Mouse (Mus musculus): ENCODE measurements around the gene Tenm4. TPM values are rescaled to one million over a fixed set of nuclear protein-coding genes. Genes with fewer than 3 reads are reported as not detected.

Tenm4 gene
- polyA plus RNA-seq, 1 experiment: 1.0 TPM

- WGBS: 49% methylated on average over 11 of the region's 11 CpGs
- no peak for DNase-seq (ENCODE audit: low read depth, low spot score)
Measured at GRCm38 (mm10) chr7:96502321-96502973, 331.4 kb downstream of the Tenm4 start.

GRCm38 (mm10) chr7:96505538-96505937 is 334.5 kb downstream of the Tenm4 start:
- WGBS: 74% methylated on average over 6 of the region's 6 CpGs
- no peak for DNase-seq (ENCODE audit: low read depth, low spot score)

GRCm38 (mm10) chr7:96507046-96507445 is 336.0 kb downstream of the Tenm4 start:
- no peak for DNase-seq (ENCODE audit: low read depth, low spot score)
- 79% methylated on average over 8 of the region's 8 CpGs for WGBS

GRCm38 (mm10) chr7:96510396-96510795 is 339.4 kb downstream of the Tenm4 start:
- no peak for DNase-seq (ENCODE audit: low read depth, low spot score)
- 64% methylated on average over 5 of the region's 5 CpGs for WGBS

- 62% methylated on average over 7 of the region's 7 CpGs for WGBS
- no peak for DNase-seq (ENCODE audit: low read depth, low spot score)
Measured at GRCm38 (mm10) chr7:96511018-96511609, 340.1 kb downstream of the Tenm4 start.

- WGBS: 84% methylated on average over 14 of the region's 14 CpGs
- no peak for DNase-seq (ENCODE audit: low read depth, low spot score)
Measured at GRCm38 (mm10) chr7:96511953-96512511, 341.0 kb downstream of the Tenm4 start.

- 1% methylated on average over 2 of the region's 2 CpGs for whole genome bisulfite sequencing
- peak; percentile 7 for DNase-seq (ENCODE audit: low read depth, low spot score)
Measured at GRCm38 (mm10) chr7:96519216-96519615, 348.2 kb downstream of the Tenm4 start.

- 34% methylated on average over 7 of the region's 7 CpGs for WGBS
- no peak for DNase-seq (ENCODE audit: low read depth, low spot score)
Measured at GRCm38 (mm10) chr7:96521956-96522355, 350.9 kb downstream of the Tenm4 start.

- no peak for DNase-seq (ENCODE audit: low read depth, low spot score)
- 39% methylated on average over 2 of the region's 2 CpGs for WGBS
Measured at GRCm38 (mm10) chr7:96523673-96524072, 352.6 kb downstream of the Tenm4 start.

- WGBS: 30% methylated on average over 8 of the region's 8 CpGs
- no peak for DNase-seq (ENCODE audit: low read depth, low spot score)
Measured at GRCm38 (mm10) chr7:96524486-96525205, 353.6 kb downstream of the Tenm4 start.

GRCm38 (mm10) chr7:96525344-96525743 is 354.3 kb downstream of the Tenm4 start:
- WGBS: 67% methylated on average over 1 of the region's 1 CpGs
- DNase-seq (ENCODE audit: low read depth, low spot score): no peak

- 68% methylated on average over 10 of the region's 10 CpGs for WGBS
- no peak for DNase-seq (ENCODE audit: low read depth, low spot score)
Measured at GRCm38 (mm10) chr7:96530571-96531426, 359.8 kb downstream of the Tenm4 start.

GRCm38 (mm10) chr7:96531954-96532737 is 361.1 kb downstream of the Tenm4 start:
- DNase-seq (ENCODE audit: low read depth, low spot score): no peak
- 64% methylated on average over 5 of the region's 5 CpGs for whole genome bisulfite sequencing

GRCm38 (mm10) chr7:96532804-96533400 is 361.9 kb downstream of the Tenm4 start:
- DNase-seq (ENCODE audit: low read depth, low spot score): no peak
- WGBS: 79% methylated on average over 5 of the region's 5 CpGs

GRCm38 (mm10) chr7:96536313-96536880 is 365.4 kb downstream of the Tenm4 start:
- WGBS: 76% methylated on average over 9 of the region's 9 CpGs
- DNase-seq (ENCODE audit: low read depth, low spot score): no peak

GRCm38 (mm10) chr7:96539248-96540034 is 368.4 kb downstream of the Tenm4 start:
- DNase-seq (ENCODE audit: low read depth, low spot score): no peak
- WGBS: 63% methylated on average over 4 of the region's 4 CpGs

- DNase-seq (ENCODE audit: low read depth, low spot score): no peak
- 54% methylated on average over 7 of the region's 7 CpGs for WGBS
Measured at GRCm38 (mm10) chr7:96540458-96541096, 369.5 kb downstream of the Tenm4 start.

All from large intestine, adult 2 months (tissue).